Mouse (Mus musculus): ENCODE measurements around the gene Prkn. TPM values are rescaled to one million over a fixed set of nuclear protein-coding genes. Genes with fewer than 3 reads are reported as not detected.

Gene Prkn
- polyA plus RNA-seq, 1 experiment, result 0.58 TPM

DNA sequence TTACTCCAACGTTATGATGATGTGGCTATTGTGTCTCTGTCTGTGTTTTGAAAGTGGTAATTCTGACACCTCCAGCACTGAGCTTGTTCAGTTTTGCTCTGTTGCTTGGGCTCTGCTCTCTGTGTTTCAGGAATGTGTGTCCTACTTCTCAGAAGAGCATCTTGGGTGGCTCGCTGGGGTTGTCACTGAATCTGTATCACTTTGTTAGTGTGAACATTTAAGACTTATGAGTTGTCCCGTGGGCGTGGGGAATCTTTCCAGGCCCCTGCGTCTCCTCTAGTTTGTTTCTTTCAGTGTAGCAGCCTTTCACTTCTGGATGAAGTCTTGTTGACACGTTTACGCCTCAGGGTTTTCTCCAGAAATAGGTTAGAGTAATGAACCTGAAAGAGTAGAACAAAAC lies 283.9 kb downstream of the Prkn start:
- TF ChIP-seq CTCF (IDR thresholded peaks at IDR 0.05; ENCODE audit: extremely low read depth, insufficient read length, insufficient replicate concordance, low read depth, low read length) (no peak), POLR2A (IDR thresholded peaks at IDR 0.05; ENCODE audit: low read depth, low read length) (no peak)
- Histone ChIP-seq H3K27ac (ENCODE audit: insufficient read depth, low read depth, low read length) (no peak overlapping the region), H3K27me3 (ENCODE audit: control insufficient read depth, insufficient read depth, low read length) (no peaks in the 10 kb centered on the region), H3K36me3 (ENCODE audit: control insufficient read depth, insufficient read depth, low read length) (no peaks in the 10 kb centered on the region), H3K4me1 (ENCODE audit: control insufficient read depth, insufficient read depth, insufficient read length, low read length) (no peaks in the 10 kb centered on the region), H3K4me3 (ENCODE audit: low read depth, low read length) (no peak overlapping the region)
- 76% methylated on average over 7 of the region's 7 CpGs for WGBS

DNA sequence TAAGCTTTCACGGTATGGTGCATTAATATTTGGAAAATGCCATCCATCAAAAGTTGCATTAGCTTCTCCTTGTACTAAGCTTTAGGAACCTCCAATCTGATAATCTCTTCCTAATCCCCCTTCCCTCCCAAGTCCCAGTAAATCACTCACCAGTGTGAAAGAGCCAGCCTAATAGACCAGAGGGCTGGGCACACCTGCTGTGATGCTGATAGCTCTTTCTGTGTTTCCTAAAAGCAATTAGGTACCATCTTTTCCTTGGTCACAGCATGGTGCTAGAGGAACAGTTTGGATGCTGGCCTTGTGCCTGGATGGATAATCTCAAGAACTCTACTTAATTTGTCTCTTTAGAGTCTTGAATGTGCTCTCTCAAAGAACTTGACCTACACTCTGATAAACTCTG lies 287.0 kb downstream of the Prkn start:
- Histone ChIP-seq H3K27ac (ENCODE audit: insufficient read depth, low read depth, low read length) (no peak overlapping the region), H3K4me1 (ENCODE audit: control insufficient read depth, insufficient read depth, insufficient read length, low read length) (no peaks in the 10 kb centered on the region), H3K27me3 (ENCODE audit: control insufficient read depth, insufficient read depth, low read length) (no peaks in the 10 kb centered on the region), H3K36me3 (ENCODE audit: control insufficient read depth, insufficient read depth, low read length) (no peaks in the 10 kb centered on the region), H3K4me3 (ENCODE audit: low read depth, low read length) (no peak overlapping the region)
- TF ChIP-seq POLR2A (IDR thresholded peaks at IDR 0.05; ENCODE audit: low read depth, low read length) (no peak), CTCF (IDR thresholded peaks at IDR 0.05; ENCODE audit: extremely low read depth, insufficient read length, insufficient replicate concordance, low read depth, low read length) (no peak)
- WGBS, result 72% methylated on average over 1 of the region's 1 CpGs

- 84% methylated on average over 4 of the region's 4 CpGs for WGBS
- Histone ChIP-seq H3K36me3 (ENCODE audit: control insufficient read depth, insufficient read depth, low read length) (no peaks in the 10 kb centered on the region), H3K27ac (ENCODE audit: insufficient read depth, low read depth, low read length) (no peak overlapping the region), H3K4me1 (ENCODE audit: control insufficient read depth, insufficient read depth, insufficient read length, low read length) (no peaks in the 10 kb centered on the region), H3K27me3 (ENCODE audit: control insufficient read depth, insufficient read depth, low read length) (no peaks in the 10 kb centered on the region), H3K4me3 (ENCODE audit: low read depth, low read length) (no peak overlapping the region)
- no peak for TF ChIP-seq POLR2A (IDR thresholded peaks at IDR 0.05; ENCODE audit: low read depth, low read length)
- no peak for TF ChIP-seq CTCF (IDR thresholded peaks at IDR 0.05; ENCODE audit: extremely low read depth, insufficient read length, insufficient replicate concordance, low read depth, low read length)
Measured at GRCm38 (mm10) chr17:11130919-11131318, 290.7 kb downstream of the Prkn start.

DNA sequence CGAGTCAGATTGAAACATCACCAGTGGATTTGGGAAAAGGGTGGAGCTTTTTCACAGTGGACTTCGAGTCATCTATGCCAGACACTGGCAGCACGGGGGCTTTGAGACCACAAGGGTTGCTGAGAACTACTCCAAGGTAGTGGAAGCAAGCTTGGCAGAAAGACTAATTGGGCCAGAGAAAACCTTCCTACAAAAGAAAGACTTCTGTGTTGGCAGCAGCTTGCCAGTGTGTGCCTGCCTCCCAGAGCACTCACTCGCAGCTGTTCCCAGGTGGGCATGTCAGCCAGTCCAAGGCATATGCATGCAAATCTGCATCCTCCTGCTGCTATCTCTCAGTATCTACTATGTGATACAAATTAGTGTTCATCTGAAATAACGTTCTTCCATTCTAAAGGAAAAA lies 302.1 kb downstream of the Prkn start:
- Histone ChIP-seq H3K4me3 (ENCODE audit: low read depth, low read length) (no peak overlapping the region), H3K27me3 (ENCODE audit: control insufficient read depth, insufficient read depth, low read length) (no peaks in the 10 kb centered on the region), H3K36me3 (ENCODE audit: control insufficient read depth, insufficient read depth, low read length) (no peaks in the 10 kb centered on the region), H3K4me1 (ENCODE audit: control insufficient read depth, insufficient read depth, insufficient read length, low read length) (no peaks in the 10 kb centered on the region), H3K27ac (ENCODE audit: insufficient read depth, low read depth, low read length) (no peak overlapping the region)
- 71% methylated on average over 5 of the region's 5 CpGs for WGBS
- no peak for TF ChIP-seq CTCF (IDR thresholded peaks at IDR 0.05; ENCODE audit: extremely low read depth, insufficient read length, insufficient replicate concordance, low read depth, low read length)
- no peak for TF ChIP-seq POLR2A (IDR thresholded peaks at IDR 0.05; ENCODE audit: low read depth, low read length)

DNA sequence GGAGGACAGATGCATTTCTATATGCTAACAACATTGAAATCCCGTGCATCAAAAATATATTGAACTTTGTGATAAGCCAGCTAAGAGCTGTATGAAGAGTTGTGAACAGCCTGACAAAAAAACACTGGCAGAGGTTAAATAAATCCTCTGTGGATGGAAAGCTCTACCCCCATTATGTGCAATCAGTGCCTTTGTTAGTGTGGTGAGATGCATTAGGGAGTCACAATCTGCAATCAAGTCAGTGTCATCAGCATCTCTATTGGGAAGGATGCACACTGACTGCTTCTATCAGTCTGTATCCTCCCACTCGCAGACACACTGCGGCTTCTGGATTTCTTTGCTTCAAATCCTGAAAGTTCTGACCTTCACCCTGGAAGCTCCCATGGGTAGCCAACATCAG lies 315.9 kb downstream of the Prkn start:
- no peak overlapping the region for H3K27ac ChIP-seq (ENCODE audit: insufficient read depth, low read depth, low read length)
- no peaks in the 10 kb centered on the region for H3K27me3 ChIP-seq (ENCODE audit: control insufficient read depth, insufficient read depth, low read length)
- H3K4me3 ChIP-seq (ENCODE audit: low read depth, low read length), result no peak overlapping the region
- no peak for TF ChIP-seq POLR2A (IDR thresholded peaks at IDR 0.05; ENCODE audit: low read depth, low read length)
- TF ChIP-seq CTCF (IDR thresholded peaks at IDR 0.05; ENCODE audit: extremely low read depth, insufficient read length, insufficient replicate concordance, low read depth, low read length), result no peak
- WGBS, result 76% methylated on average over 3 of the region's 3 CpGs
- H3K36me3 ChIP-seq (ENCODE audit: control insufficient read depth, insufficient read depth, low read length), result no peaks in the 10 kb centered on the region
- H3K4me1 ChIP-seq (ENCODE audit: control insufficient read depth, insufficient read depth, insufficient read length, low read length), result no peaks in the 10 kb centered on the region

DNA sequence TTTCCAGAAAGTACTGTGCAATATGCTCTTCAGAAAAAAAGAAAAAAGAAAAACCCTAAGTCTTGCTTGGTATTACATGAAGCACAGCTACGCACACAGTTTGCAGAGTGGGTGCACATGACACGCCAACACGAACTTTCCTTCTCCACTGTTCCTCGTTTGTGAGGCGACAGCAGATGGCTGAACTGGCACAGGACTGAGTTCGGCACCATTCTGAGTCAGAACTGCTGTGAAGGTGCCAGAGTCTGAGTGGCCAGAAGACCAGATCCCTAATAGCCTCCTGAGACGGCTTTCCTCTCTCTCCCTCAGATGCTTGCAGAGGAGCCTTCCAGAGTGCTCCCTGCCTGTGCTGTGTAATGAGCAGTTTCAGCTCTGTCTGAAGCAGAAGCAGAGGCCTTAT lies 317.4 kb downstream of the Prkn start:
- WGBS, result 80% methylated on average over 7 of the region's 7 CpGs
- no peak for TF ChIP-seq CTCF (IDR thresholded peaks at IDR 0.05; ENCODE audit: extremely low read depth, insufficient read length, insufficient replicate concordance, low read depth, low read length)
- TF ChIP-seq POLR2A (IDR thresholded peaks at IDR 0.05; ENCODE audit: low read depth, low read length), result no peak

GRCm38 (mm10) chr17:11161436-11161835 lies 321.3 kb downstream of the Prkn start:
- Histone ChIP-seq H3K36me3 (ENCODE audit: control insufficient read depth, insufficient read depth, low read length) (no peaks in the 10 kb centered on the region), H3K27me3 (ENCODE audit: control insufficient read depth, insufficient read depth, low read length) (no peaks in the 10 kb centered on the region), H3K4me3 (ENCODE audit: low read depth, low read length) (no peak overlapping the region), H3K4me1 (ENCODE audit: control insufficient read depth, insufficient read depth, insufficient read length, low read length) (no peaks in the 10 kb centered on the region), H3K27ac (ENCODE audit: insufficient read depth, low read depth, low read length) (no peak overlapping the region)
- 93% methylated on average over 1 of the region's 1 CpGs for WGBS
- no peak for TF ChIP-seq CTCF (IDR thresholded peaks at IDR 0.05; ENCODE audit: extremely low read depth, insufficient read length, insufficient replicate concordance, low read depth, low read length)
- TF ChIP-seq POLR2A (IDR thresholded peaks at IDR 0.05; ENCODE audit: low read depth, low read length), result no peak

More for the DNA sequence above, 317.4 kb downstream of the Prkn start:
- Histone ChIP-seq H3K36me3 (ENCODE audit: control insufficient read depth, insufficient read depth, low read length) (no peaks in the 10 kb centered on the region), H3K27me3 (ENCODE audit: control insufficient read depth, insufficient read depth, low read length) (no peaks in the 10 kb centered on the region), H3K4me1 (ENCODE audit: control insufficient read depth, insufficient read depth, insufficient read length, low read length) (no peaks in the 10 kb centered on the region), H3K27ac (ENCODE audit: insufficient read depth, low read depth, low read length) (no peak overlapping the region), H3K4me3 (ENCODE audit: low read depth, low read length) (no peak overlapping the region)

DNA sequence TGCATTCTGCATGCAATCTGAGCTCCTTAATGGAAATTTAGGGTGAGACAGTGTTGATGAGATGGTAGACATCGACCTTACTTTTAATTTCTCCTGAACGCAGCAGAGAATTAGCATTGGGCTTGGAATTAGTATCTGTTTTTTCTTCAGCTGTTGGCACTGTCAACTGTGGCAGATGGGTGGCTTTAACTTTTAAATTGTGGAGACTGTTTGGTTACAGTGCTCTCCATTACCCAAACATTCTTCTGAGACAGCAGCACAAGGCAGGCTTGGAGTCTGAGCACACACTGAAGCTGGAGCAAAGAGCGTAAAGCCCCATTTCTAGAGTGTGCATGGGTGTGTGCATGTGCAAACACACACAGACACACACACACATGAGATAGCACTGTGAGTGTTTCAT lies 322.6 kb downstream of the Prkn start:
- H3K4me1 ChIP-seq (ENCODE audit: control insufficient read depth, insufficient read depth, insufficient read length, low read length), result no peaks in the 10 kb centered on the region
- H3K4me3 ChIP-seq (ENCODE audit: low read depth, low read length), result no peak overlapping the region
- H3K27ac ChIP-seq (ENCODE audit: insufficient read depth, low read depth, low read length), result no peak overlapping the region
- TF ChIP-seq CTCF (IDR thresholded peaks at IDR 0.05; ENCODE audit: extremely low read depth, insufficient read length, insufficient replicate concordance, low read depth, low read length) (no peak), POLR2A (IDR thresholded peaks at IDR 0.05; ENCODE audit: low read depth, low read length) (no peak)
- H3K36me3 ChIP-seq (ENCODE audit: control insufficient read depth, insufficient read depth, low read length), result no peaks in the 10 kb centered on the region
- 75% methylated on average over 3 of the region's 3 CpGs for WGBS
- H3K27me3 ChIP-seq (ENCODE audit: control insufficient read depth, insufficient read depth, low read length), result no peaks in the 10 kb centered on the region

Data from small intestine, adult 2 months (tissue).